ENCODE assay signal across 14 mouse cellular contexts in genomic region chr2:164564346-164564745, GRCm38 (mm10). TPM values are rescaled to one million over a fixed set of nuclear protein-coding genes. Genes with fewer than 3 reads are reported as not detected.
DNase-seq lines count a peak whose midpoint lies in the region; ATAC-seq and TF ChIP-seq lines count a peak whose summit lies in the region.
"Had no signal": no experiment of that assay in that cellular context is flagged by ENCODE, and none has a peak within 500 bp of the region (broad histone marks: within the 10 kb centered on the region; RNA-seq: fewer than 3 reads in every experiment).

No protein-coding gene starts in this region.

- intact Hi-C loops in left cerebral cortex, postnatal 4 days (cut with DNase I): loop anchor here (10.0 kb wide), 1 partner anchor 140 kb away; no protein-coding TSS in a partner anchor
- intact Hi-C loops in left cerebral cortex, postnatal 14 days (cut with DNase I): loop anchor here (5.0 to 10.0 kb wide), 3 partner anchors 47 to 147 kb away; partner anchors contain the start of gene Sys1

- no peak overlapping the region for H3K4me2 ChIP-seq in forebrain, embryonic 14.5 days (ENCODE audit: low read length)
- no peak overlapping the region for H3K4me2 ChIP-seq in forebrain, embryonic 15.5 days (replicated peaks)
- no peak overlapping the region for H3K4me2 ChIP-seq in liver, postnatal 0 days (ENCODE audit: low read depth, low read length)

- no peak overlapping the region for H3K4me3 ChIP-seq in forebrain, embryonic 14.5 days (ENCODE audit: low read depth, low read length)
- H3K4me3 ChIP-seq in forebrain, embryonic 15.5 days: no peak overlapping the region
- H3K4me3 ChIP-seq in ES-Bruce4 (ENCODE audit: low read depth, low read length): no peak overlapping the region
- H3K4me3 ChIP-seq in limb, embryonic 10.5 days: peak overlapping the region; percentile 62
- no peak overlapping the region for H3K4me3 ChIP-seq in liver, postnatal 0 days (ENCODE audit: low read depth, low read length)

- TF ChIP-seq POLR2A in ES-Bruce4 (IDR thresholded peaks at IDR 0.05; ENCODE audit: insufficient read depth, low read length): no peak

- H3K27ac ChIP-seq in forebrain, embryonic 14.5 days (ENCODE audit: low read depth, low read length): no peak overlapping the region
- H3K27ac ChIP-seq in forebrain, embryonic 15.5 days (replicated peaks): no peak overlapping the region
- no peak overlapping the region for H3K27ac ChIP-seq in ES-Bruce4 (ENCODE audit: insufficient read depth, low read length)
- peak overlapping the region; percentile 90 for H3K27ac ChIP-seq in limb, embryonic 10.5 days
- H3K27ac ChIP-seq in liver, postnatal 0 days (ENCODE audit: low read depth): no peak overlapping the region

- WGBS in forebrain, embryonic 14.5 days: 65% methylated on average over 5 of the region's 5 CpGs
- 65% methylated on average over 5 of the region's 5 CpGs for WGBS in forebrain, embryonic 15.5 days
- WGBS in limb, embryonic 10.5 days: 82% methylated on average over 5 of the region's 5 CpGs
- WGBS in liver, postnatal 0 days (ENCODE audit: insufficient replicate concordance): 65% methylated on average over 5 of the region's 5 CpGs

- TF ChIP-seq EP300 in ES-Bruce4 (IDR thresholded peaks at IDR 0.05; ENCODE audit: insufficient read depth, low read depth, low read length): no peak
- TF ChIP-seq EP300 in liver, postnatal 0 days (IDR thresholded peaks at IDR 0.05; ENCODE audit: low read depth): no peak

- no peak for TF ChIP-seq CTCF in ES-Bruce4 (IDR thresholded peaks at IDR 0.05; ENCODE audit: low read depth, low read length)
- TF ChIP-seq CTCF in liver, postnatal 0 days (IDR thresholded peaks at IDR 0.05; ENCODE audit: low read depth): no peak

- no peaks in the 10 kb centered on the region for H3K9me3 ChIP-seq in forebrain, embryonic 14.5 days (replicated peaks; ENCODE audit: control insufficient read depth, low read length)
- no peaks in the 10 kb centered on the region for H3K9me3 ChIP-seq in forebrain, embryonic 15.5 days
- peaks cover 7% of the 10 kb centered on the region; the same call in 1 of the 2 replicates for H3K9me3 ChIP-seq in ES-Bruce4 (replicated peaks; ENCODE audit: control insufficient read depth, insufficient read depth, low read length, poor library complexity, severe bottlenecking)
- H3K9me3 ChIP-seq in limb, embryonic 10.5 days (replicated peaks): no peaks in the 10 kb centered on the region
- no peaks in the 10 kb centered on the region for H3K9me3 ChIP-seq in liver, postnatal 0 days (ENCODE audit: low read length)

- no peak for ATAC-seq in forebrain, embryonic 14.5 days
- no peak for ATAC-seq in forebrain, embryonic 15.5 days (replicated peaks)
- no peak for ATAC-seq in megakaryocyte-erythroid progenitor cell, adult 5-6 weeks (replicated peaks; ENCODE audit: low FRiP score, low TSS enrichment, poor library complexity, severe bottlenecking)
- no peak for ATAC-seq in liver, postnatal 0 days

- H3K36me3 ChIP-seq in forebrain, embryonic 14.5 days (ENCODE audit: control insufficient read depth, insufficient read depth, low read length): no peaks in the 10 kb centered on the region
- H3K36me3 ChIP-seq in forebrain, embryonic 15.5 days: no peaks in the 10 kb centered on the region
- peaks cover 18% of the 10 kb centered on the region for H3K36me3 ChIP-seq in ES-Bruce4 (ENCODE audit: control insufficient read depth, insufficient read depth, low read length, poor library complexity, severe bottlenecking)
- H3K36me3 ChIP-seq in limb, embryonic 10.5 days: peaks cover 14% of the 10 kb centered on the region
- H3K36me3 ChIP-seq in liver, postnatal 0 days (replicated peaks; ENCODE audit: insufficient read depth, low read length): no peaks in the 10 kb centered on the region

- H3K4me1 ChIP-seq in forebrain, embryonic 14.5 days (ENCODE audit: control insufficient read depth, insufficient read depth, low read length): no peaks in the 10 kb centered on the region
- peaks cover 18% of the 10 kb centered on the region for H3K4me1 ChIP-seq in forebrain, embryonic 15.5 days
- peaks cover 3% of the 10 kb centered on the region for H3K4me1 ChIP-seq in ES-Bruce4 (ENCODE audit: control insufficient read depth, insufficient read depth, low read length)
- H3K4me1 ChIP-seq in limb, embryonic 10.5 days: peaks cover 25% of the 10 kb centered on the region
- H3K4me1 ChIP-seq in liver, postnatal 0 days (ENCODE audit: insufficient read depth): peaks cover 2% of the 10 kb centered on the region; the same call in 1 of the 2 replicates

- no peak overlapping the region for H3K9ac ChIP-seq in forebrain, embryonic 14.5 days (ENCODE audit: low read length)
- no peak overlapping the region for H3K9ac ChIP-seq in forebrain, embryonic 15.5 days (replicated peaks)
- 0 out of 2 replicates have a peak overlapping the region, but pooled peaks have one; percentile 79 for H3K9ac ChIP-seq in ES-Bruce4 (ENCODE audit: low read depth, poor library complexity, severe bottlenecking)
- H3K9ac ChIP-seq in liver, postnatal 0 days (replicated peaks): no peak overlapping the region

- peak; percentile 7 for DNase-seq in forebrain, embryonic 14.5 days (ENCODE audit: low spot score)
- peak; percentile 37 for DNase-seq in left cerebral cortex, postnatal 4 days
- DNase-seq in left cerebral cortex, postnatal 14 days (ENCODE audit: low spot score in 2 of 2): no peak
- no peak for DNase-seq in limb, embryonic 10.5 days (ENCODE audit: low spot score)
- DNase-seq in liver, postnatal 0 days: no peak

- no peaks in the 10 kb centered on the region; the same call in 1 of the 2 replicates for H3K27me3 ChIP-seq in forebrain, embryonic 14.5 days (replicated peaks; ENCODE audit: control insufficient read depth, insufficient read depth, low read length)
- peaks cover 6% of the 10 kb centered on the region; the same call in 1 of the 2 replicates for H3K27me3 ChIP-seq in forebrain, embryonic 15.5 days
- H3K27me3 ChIP-seq in ES-Bruce4 (ENCODE audit: control insufficient read depth, insufficient read depth, low read length, poor library complexity, severe bottlenecking): no peaks in the 10 kb centered on the region
- H3K27me3 ChIP-seq in limb, embryonic 10.5 days (ENCODE audit: low read depth, poor library complexity, severe bottlenecking): peaks cover 23% of the 10 kb centered on the region
- H3K27me3 ChIP-seq in liver, postnatal 0 days (ENCODE audit: insufficient read depth, low read length): peaks cover 31% of the 10 kb centered on the region

RNA-seq across cellular contexts. Expression of gene Wfdc2, which starts 2.1 kb away (rescaled TPM):
- polyA plus RNA-seq in forebrain, embryonic 14.5 days (2014; fragmentation: Nextera tagmentation; extraction: Ambion mirVana): 5.2 and 5.8 TPM in 2 replicates
- 4.3 and 4.5 TPM in 2 replicates for polyA plus RNA-seq in forebrain, embryonic 15.5 days (2015; fragmentation: Nextera tagmentation; extraction: Ambion mirVana)
- total RNA-seq in left cerebral cortex, postnatal 4 days (2021): 1 to 10 TPM in 1 of 2 experiments, not detected in 1; 2.1 TPM
- 1 to 10 TPM; 1.0 to 1.6 TPM for total RNA-seq in left cerebral cortex, postnatal 14 days (2021)
- 123 and 135 TPM in 2 replicates for polyA plus RNA-seq in ES-Bruce4 (2011; ENCODE audit: insufficient read depth, insufficient read length, low read depth, missing spikeins)
- polyA plus RNA-seq in limb, embryonic 10.5 days (2016; fragmentation: Nextera tagmentation; extraction: Ambion mirVana): 35.5 and 40.0 TPM in 2 replicates
- total RNA-seq in megakaryocyte-erythroid progenitor cell, adult 5-6 weeks (2014; fragmentation: Nextera tagmentation): not detected in 2 replicates
- total RNA-seq in megakaryocyte-erythroid progenitor cell, adult 5-6 weeks (2017): not detected in 2 replicates
- 3.0 and 3.3 TPM in 2 replicates for polyA plus RNA-seq in liver, postnatal 0 days (2015; fragmentation: Nextera tagmentation; extraction: Ambion mirVana)
- total RNA-seq: monocyte, adult 5-6 weeks had no signal
- polyA plus RNA-seq: C2C12 had no signal

RNA-seq across cellular contexts. Expression of gene Spint3, which starts 8.9 kb away (rescaled TPM):
- polyA plus RNA-seq in forebrain, embryonic 14.5 days (2014; fragmentation: Nextera tagmentation; extraction: Ambion mirVana): not detected in 2 replicates
- not detected in 2 replicates for polyA plus RNA-seq in forebrain, embryonic 15.5 days (2015; fragmentation: Nextera tagmentation; extraction: Ambion mirVana)
- not detected for total RNA-seq in left cerebral cortex, postnatal 4 days (2021)
- not detected for total RNA-seq in left cerebral cortex, postnatal 14 days (2021)
- polyA plus RNA-seq in ES-Bruce4 (2011; ENCODE audit: insufficient read depth, insufficient read length, low read depth, missing spikeins): not detected in 2 replicates
- not detected in 2 replicates for polyA plus RNA-seq in limb, embryonic 10.5 days (2016; fragmentation: Nextera tagmentation; extraction: Ambion mirVana)
- total RNA-seq in megakaryocyte-erythroid progenitor cell, adult 5-6 weeks (2014; fragmentation: Nextera tagmentation): not detected in 2 replicates
- not detected in 2 replicates for total RNA-seq in megakaryocyte-erythroid progenitor cell, adult 5-6 weeks (2017)
- not detected in 2 replicates for polyA plus RNA-seq in liver, postnatal 0 days (2015; fragmentation: Nextera tagmentation; extraction: Ambion mirVana)
- total RNA-seq: layer of hippocampus, adult 8-10 months; left cerebral cortex, postnatal 25 days; monocyte, adult 5-6 weeks had no signal
- polyA plus RNA-seq: C2C12; heart, postnatal 0 days; liver, embryonic 16.5 days had no signal

RNA-seq across cellular contexts. Expression of gene Wfdc6a, which starts 20.9 kb away (rescaled TPM):
- polyA plus RNA-seq in forebrain, embryonic 14.5 days (2014; fragmentation: Nextera tagmentation; extraction: Ambion mirVana): not detected in 2 replicates
- not detected in 2 replicates for polyA plus RNA-seq in forebrain, embryonic 15.5 days (2015; fragmentation: Nextera tagmentation; extraction: Ambion mirVana)
- total RNA-seq in left cerebral cortex, postnatal 4 days (2021): not detected
- under 1 TPM; 0.72 to 0.92 TPM for total RNA-seq in left cerebral cortex, postnatal 14 days (2021)
- not detected in 2 replicates for polyA plus RNA-seq in ES-Bruce4 (2011; ENCODE audit: insufficient read depth, insufficient read length, low read depth, missing spikeins)
- polyA plus RNA-seq in limb, embryonic 10.5 days (2016; fragmentation: Nextera tagmentation; extraction: Ambion mirVana): not detected in 2 replicates
- not detected in 2 replicates for total RNA-seq in megakaryocyte-erythroid progenitor cell, adult 5-6 weeks (2014; fragmentation: Nextera tagmentation)
- not detected in 2 replicates for total RNA-seq in megakaryocyte-erythroid progenitor cell, adult 5-6 weeks (2017)
- not detected in 2 replicates for polyA plus RNA-seq in liver, postnatal 0 days (2015; fragmentation: Nextera tagmentation; extraction: Ambion mirVana)
- total RNA-seq: layer of hippocampus, adult 8-10 months; monocyte, adult 5-6 weeks had no signal
- polyA plus RNA-seq: C2C12 had no signal

RNA-seq across cellular contexts. Expression of gene Eppin, which starts 29.0 kb away (rescaled TPM):
- polyA plus RNA-seq in forebrain, embryonic 14.5 days (2014; fragmentation: Nextera tagmentation; extraction: Ambion mirVana): not detected in 2 replicates
- not detected in 2 replicates for polyA plus RNA-seq in forebrain, embryonic 15.5 days (2015; fragmentation: Nextera tagmentation; extraction: Ambion mirVana)
- not detected for total RNA-seq in left cerebral cortex, postnatal 4 days (2021)
- not detected for total RNA-seq in left cerebral cortex, postnatal 14 days (2021)
- not detected in 2 replicates for polyA plus RNA-seq in ES-Bruce4 (2011; ENCODE audit: insufficient read depth, insufficient read length, low read depth, missing spikeins)
- polyA plus RNA-seq in limb, embryonic 10.5 days (2016; fragmentation: Nextera tagmentation; extraction: Ambion mirVana): not detected in 2 replicates
- not detected in 2 replicates for total RNA-seq in megakaryocyte-erythroid progenitor cell, adult 5-6 weeks (2014; fragmentation: Nextera tagmentation)
- not detected in 2 replicates for total RNA-seq in megakaryocyte-erythroid progenitor cell, adult 5-6 weeks (2017)
- polyA plus RNA-seq in liver, postnatal 0 days (2015; fragmentation: Nextera tagmentation; extraction: Ambion mirVana): not detected in 2 replicates
- total RNA-seq: layer of hippocampus, adult 8-10 months; left cerebral cortex, postnatal 25 days; monocyte, adult 5-6 weeks had no signal
- polyA plus RNA-seq: C2C12; heart, postnatal 0 days; liver, embryonic 16.5 days had no signal

RNA-seq across cellular contexts. Expression of gene Wfdc6b, which starts 49.0 kb away (rescaled TPM):
- polyA plus RNA-seq in forebrain, embryonic 14.5 days (2014; fragmentation: Nextera tagmentation; extraction: Ambion mirVana): not detected in 2 replicates
- polyA plus RNA-seq in forebrain, embryonic 15.5 days (2015; fragmentation: Nextera tagmentation; extraction: Ambion mirVana): not detected in 2 replicates
- total RNA-seq in left cerebral cortex, postnatal 4 days (2021): under 1 TPM in 1 of 2 experiments, not detected in 1; 0.40 TPM
- total RNA-seq in left cerebral cortex, postnatal 14 days (2021): not detected
- polyA plus RNA-seq in ES-Bruce4 (2011; ENCODE audit: insufficient read depth, insufficient read length, low read depth, missing spikeins): not detected in 2 replicates
- polyA plus RNA-seq in limb, embryonic 10.5 days (2016; fragmentation: Nextera tagmentation; extraction: Ambion mirVana): not detected in 2 replicates
- not detected in 2 replicates for total RNA-seq in megakaryocyte-erythroid progenitor cell, adult 5-6 weeks (2014; fragmentation: Nextera tagmentation)
- total RNA-seq in megakaryocyte-erythroid progenitor cell, adult 5-6 weeks (2017): not detected in 2 replicates
- not detected in 2 replicates for polyA plus RNA-seq in liver, postnatal 0 days (2015; fragmentation: Nextera tagmentation; extraction: Ambion mirVana)
- total RNA-seq: layer of hippocampus, adult 8-10 months; left cerebral cortex, postnatal 25 days; monocyte, adult 5-6 weeks had no signal
- polyA plus RNA-seq: C2C12; heart, postnatal 0 days; liver, embryonic 16.5 days had no signal

Comparison
In these comparisons a context has a peak if more than half of its experiments do, and no peak if none do; other contexts are left out.
1. DNase-seq: peak in forebrain, embryonic 14.5 days (single experiment) and left cerebral cortex, postnatal 4 days (single experiment); none in left cerebral cortex, postnatal 14 days (0 of 2), limb, embryonic 10.5 days (single experiment) and liver, postnatal 0 days (single experiment).